In genomic region chr11:113811546-113812339, GRCm38 (mm10) we compare ENCODE assay signal across 10 mouse cellular contexts.
DNase-seq lines count a peak whose midpoint lies in the region; ATAC-seq lines count a peak whose summit lies in the region.
"Had no signal": no experiment of that assay in that cellular context is flagged by ENCODE, and none has a peak within 500 bp of the region (broad histone marks: within the 10 kb centered on the region; RNA-seq: fewer than 3 reads in every experiment).

No protein-coding gene starts in this region.

- 34% methylated on average over 20 of the region's 20 CpGs for WGBS in heart, embryonic 12.5 days
- 63% methylated on average over 20 of the region's 20 CpGs for WGBS in midbrain, embryonic 10.5 days
- WGBS in midbrain, embryonic 13.5 days, result 60% methylated on average over 20 of the region's 20 CpGs
- 42% methylated on average over 20 of the region's 20 CpGs for WGBS in stomach, embryonic 15.5 days

- H3K4me2 ChIP-seq in heart, embryonic 12.5 days, result peak overlapping the region; percentile 55
- H3K4me2 ChIP-seq in midbrain, embryonic 13.5 days (replicated peaks), result no peak overlapping the region
- H3K4me2 ChIP-seq in stomach, embryonic 15.5 days, result peak overlapping the region; percentile 6; the same call in 1 of the 2 replicates
- H3K4me2 ChIP-seq: lung, embryonic 15.5 days had no signal

- H3K4me1 ChIP-seq in heart, embryonic 12.5 days (replicated peaks), result peaks cover 24% of the 10 kb centered on the region
- peaks cover 27% of the 10 kb centered on the region for H3K4me1 ChIP-seq in midbrain, embryonic 10.5 days
- peaks cover 19% of the 10 kb centered on the region for H3K4me1 ChIP-seq in midbrain, embryonic 13.5 days (replicated peaks)
- H3K4me1 ChIP-seq in stomach, embryonic 15.5 days, result peaks cover 14% of the 10 kb centered on the region

- no peaks in the 10 kb centered on the region for H3K27me3 ChIP-seq in heart, embryonic 12.5 days (replicated peaks)
- H3K27me3 ChIP-seq in midbrain, embryonic 10.5 days (ENCODE audit: low read depth, poor library complexity, severe bottlenecking), result peaks cover 12% of the 10 kb centered on the region
- peaks cover 2% of the 10 kb centered on the region; the same call in 1 of the 2 replicates for H3K27me3 ChIP-seq in midbrain, embryonic 13.5 days
- H3K27me3 ChIP-seq in stomach, embryonic 15.5 days (replicated peaks), result no peaks in the 10 kb centered on the region
- H3K27me3 ChIP-seq: lung, embryonic 15.5 days had no signal

- peak; percentile 16; the same call in 1 of the 2 replicates for ATAC-seq in heart, embryonic 12.5 days (ENCODE audit: insufficient number of reproducible peaks, low FRiP score)
- no peak for ATAC-seq in midbrain, embryonic 13.5 days
- ATAC-seq in erythroid progenitor cell, adult 5-6 weeks (replicated peaks; ENCODE audit: low FRiP score, poor library complexity, severe bottlenecking), result 0 out of 2 replicates have a peak, but pooled peaks have one; percentile 10
- ATAC-seq in stomach, embryonic 15.5 days (ENCODE audit: insufficient read depth, low FRiP score, low read depth), result peak; percentile 47

- H3K4me3 ChIP-seq in heart, embryonic 12.5 days, result peak overlapping the region; percentile 11; the same call in 1 of the 2 replicates
- H3K4me3 ChIP-seq in midbrain, embryonic 10.5 days, result no peak overlapping the region
- no peak overlapping the region for H3K4me3 ChIP-seq in midbrain, embryonic 13.5 days (replicated peaks)
- no peak overlapping the region for H3K4me3 ChIP-seq in stomach, embryonic 15.5 days (replicated peaks)
- H3K4me3 ChIP-seq: lung, embryonic 15.5 days; myocyte had no signal

- H3K36me3 ChIP-seq in heart, embryonic 12.5 days, result no peaks in the 10 kb centered on the region
- H3K36me3 ChIP-seq in midbrain, embryonic 10.5 days, result no peaks in the 10 kb centered on the region
- no peaks in the 10 kb centered on the region for H3K36me3 ChIP-seq in midbrain, embryonic 13.5 days
- H3K36me3 ChIP-seq in stomach, embryonic 15.5 days, result no peaks in the 10 kb centered on the region
- H3K36me3 ChIP-seq: lung, embryonic 15.5 days had no signal

- H3K9me3 ChIP-seq in heart, embryonic 12.5 days (replicated peaks), result no peaks in the 10 kb centered on the region
- H3K9me3 ChIP-seq in midbrain, embryonic 10.5 days (replicated peaks), result no peaks in the 10 kb centered on the region
- H3K9me3 ChIP-seq in midbrain, embryonic 13.5 days, result no peaks in the 10 kb centered on the region
- H3K9me3 ChIP-seq in stomach, embryonic 15.5 days, result no peaks in the 10 kb centered on the region
- H3K9me3 ChIP-seq: lung, embryonic 15.5 days had no signal

- peak overlapping the region; percentile 46; the same call in 1 of the 2 replicates for H3K9ac ChIP-seq in heart, embryonic 12.5 days
- H3K9ac ChIP-seq in midbrain, embryonic 13.5 days (replicated peaks), result no peak overlapping the region
- no peak overlapping the region for H3K9ac ChIP-seq in stomach, embryonic 15.5 days
- H3K9ac ChIP-seq: lung, embryonic 15.5 days had no signal

- H3K27ac ChIP-seq in heart, embryonic 12.5 days (ENCODE audit: poor library complexity, severe bottlenecking), result no peak overlapping the region
- H3K27ac ChIP-seq in midbrain, embryonic 10.5 days (replicated peaks), result peak overlapping the region; percentile 13; the same call in 1 of the 2 replicates
- H3K27ac ChIP-seq in midbrain, embryonic 13.5 days, result no peak overlapping the region
- H3K27ac ChIP-seq in stomach, embryonic 15.5 days, result peak overlapping the region; percentile 37; the same call in 1 of the 2 replicates
- H3K27ac ChIP-seq: lung, embryonic 15.5 days had no signal

- no peak for DNase-seq in heart, adult 11 months
- DNase-seq in midbrain, embryonic 10.5 days (ENCODE audit: low spot score), result no peak
- no peak for DNase-seq in left cerebral cortex, adult 11 months (ENCODE audit: low spot score)
- no peak for DNase-seq in cerebellum, postnatal 4 days (ENCODE audit: low spot score in 2 of 2)

Comparison
In these comparisons a context has a peak if more than half of its experiments do, and no peak if none do; other contexts are left out.
1. H3K27ac ChIP-seq: peak in midbrain, embryonic 10.5 days (single experiment) and stomach, embryonic 15.5 days (single experiment); none in heart, embryonic 12.5 days (single experiment) and midbrain, embryonic 13.5 days (single experiment).